Mouse (Mus musculus): ENCODE measurements at regions not wholly inside any gene's neighbourhood (a gene's known extent, or its start where the extent isn't known, plus 50 kb on each side); places are given as distances from the start of the nearest gene placed in this dataset.

GRCm38 (mm10) chr2:115101501-115101900 is 446.7 kb upstream of the Dph6 start:
- no peak for DNase-seq (ENCODE audit: low read depth, low spot score)

GRCm38 (mm10) chr2:115119429-115120205 is 461.9 kb upstream of the BC052040 start:
- DNase-seq (ENCODE audit: low read depth, low spot score) = no peak

- no peak for DNase-seq (ENCODE audit: low read depth, low spot score)
Observed at GRCm38 (mm10) chr2:115120206-115120503, 461.4 kb upstream of the BC052040 start.

- DNase-seq (ENCODE audit: low read depth, low spot score) = no peak
Observed at GRCm38 (mm10) chr2:115126625-115127369, 454.7 kb upstream of the BC052040 start.

GRCm38 (mm10) chr2:115131746-115132145 is 449.8 kb upstream of the BC052040 start:
- DNase-seq (ENCODE audit: low read depth, low spot score) = peak; percentile 35

GRCm38 (mm10) chr2:115132165-115132592 is 449.3 kb upstream of the BC052040 start:
- no peak for DNase-seq (ENCODE audit: low read depth, low spot score)

GRCm38 (mm10) chr2:115141416-115141815 is 440.1 kb upstream of the BC052040 start:
- DNase-seq (ENCODE audit: low read depth, low spot score) = no peak

- no peak for DNase-seq (ENCODE audit: low read depth, low spot score)
Observed at GRCm38 (mm10) chr2:115172111-115172510, 409.4 kb upstream of the BC052040 start.

- DNase-seq (ENCODE audit: low read depth, low spot score) = no peak
Observed at GRCm38 (mm10) chr2:115177076-115177475, 404.4 kb upstream of the BC052040 start.

- peak; percentile 82 for DNase-seq (ENCODE audit: low read depth, low spot score)
Observed at GRCm38 (mm10) chr2:115177896-115178295, 403.6 kb upstream of the BC052040 start.

- peak; percentile 67 for DNase-seq (ENCODE audit: low read depth, low spot score)
Observed at GRCm38 (mm10) chr2:115211191-115211590, 370.3 kb upstream of the BC052040 start.

GRCm38 (mm10) chr2:115213181-115213970 is 368.1 kb upstream of the BC052040 start:
- DNase-seq (ENCODE audit: low read depth, low spot score) = peak; percentile 15

GRCm38 (mm10) chr2:115214292-115214691 is 367.2 kb upstream of the BC052040 start:
- no peak for DNase-seq (ENCODE audit: low read depth, low spot score)

- no peak for DNase-seq (ENCODE audit: low read depth, low spot score)
Observed at GRCm38 (mm10) chr2:115230041-115230440, 351.5 kb upstream of the BC052040 start.

GRCm38 (mm10) chr2:115247673-115248072 is 333.8 kb upstream of the BC052040 start:
- DNase-seq (ENCODE audit: low read depth, low spot score) = no peak

- peak; percentile 71 for DNase-seq (ENCODE audit: low read depth, low spot score)
Observed at GRCm38 (mm10) chr2:115250019-115250807, 331.3 kb upstream of the BC052040 start.

- peak; percentile 29 for DNase-seq (ENCODE audit: low read depth, low spot score)
Observed at GRCm38 (mm10) chr2:115257391-115257790, 324.1 kb upstream of the BC052040 start.

- peak; percentile 42 for DNase-seq (ENCODE audit: low read depth, low spot score)
Observed at GRCm38 (mm10) chr2:115268247-115268646, 313.3 kb upstream of the BC052040 start.

- DNase-seq (ENCODE audit: low read depth, low spot score) = no peak
Observed at GRCm38 (mm10) chr2:115277421-115277820, 304.1 kb upstream of the BC052040 start.

GRCm38 (mm10) chr2:115293020-115293419 is 288.5 kb upstream of the BC052040 start:
- no peak for DNase-seq (ENCODE audit: low read depth, low spot score)

GRCm38 (mm10) chr2:115297463-115297862 is 284.1 kb upstream of the BC052040 start:
- no peak for DNase-seq (ENCODE audit: low read depth, low spot score)

Data from brain, adult 2 months (tissue).